Mouse (Mus musculus): Measurements from ENCODE around the gene Eef1e1.
"Not testable (repeated sequence)": the region's sequence is repeated elsewhere in the genome, so short reads cannot be mapped to it uniquely, and the experiment has no call there.

Gene Eef1e1

GRCm38 (mm10) chr13:38624292-38624902 is 34.5 kb downstream of the Eef1e1 start:
- DNase-seq (ENCODE audit: low read depth): no peak

GRCm38 (mm10) chr13:38623296-38623695 is 35.6 kb downstream of the Eef1e1 start:
- DNase-seq (ENCODE audit: low read depth): no peak

GRCm38 (mm10) chr13:38618001-38618630 is 40.7 kb downstream of the Eef1e1 start:
- DNase-seq (ENCODE audit: low read depth): not testable (repeated sequence)

GRCm38 (mm10) chr13:38616887-38617286 is 42.0 kb downstream of the Eef1e1 start:
- no peak for DNase-seq (ENCODE audit: low read depth)

GRCm38 (mm10) chr13:38615656-38616055 is 43.2 kb downstream of the Eef1e1 start:
- no peak for DNase-seq (ENCODE audit: low read depth)

GRCm38 (mm10) chr13:38614298-38614697 is 44.6 kb downstream of the Eef1e1 start:
- no peak for DNase-seq (ENCODE audit: low read depth)

- DNase-seq (ENCODE audit: low read depth): no peak
Observed at GRCm38 (mm10) chr13:38613583-38613982, 45.3 kb downstream of the Eef1e1 start.

GRCm38 (mm10) chr13:38612608-38613007 is 46.2 kb downstream of the Eef1e1 start:
- DNase-seq (ENCODE audit: low read depth): no peak

- no peak for DNase-seq (ENCODE audit: low read depth)
Observed at GRCm38 (mm10) chr13:38612179-38612578, 46.7 kb downstream of the Eef1e1 start.

GRCm38 (mm10) chr13:38610336-38610735 is 48.5 kb downstream of the Eef1e1 start:
- DNase-seq (ENCODE audit: low read depth): no peak

GRCm38 (mm10) chr13:38607130-38607529 is 51.7 kb downstream of the Eef1e1 start:
- DNase-seq (ENCODE audit: low read depth): no peak

- DNase-seq (ENCODE audit: low read depth): no peak
Observed at GRCm38 (mm10) chr13:38605353-38605752, 53.5 kb downstream of the Eef1e1 start.

- no peak for DNase-seq (ENCODE audit: low read depth)
Observed at GRCm38 (mm10) chr13:38602966-38603365, 55.9 kb downstream of the Eef1e1 start.

GRCm38 (mm10) chr13:38602243-38602832 is 56.5 kb downstream of the Eef1e1 start:
- no peak for DNase-seq (ENCODE audit: low read depth)

GRCm38 (mm10) chr13:38600811-38601210 is 58.0 kb downstream of the Eef1e1 start:
- DNase-seq (ENCODE audit: low read depth): no peak

- DNase-seq (ENCODE audit: low read depth): no peak
Observed at GRCm38 (mm10) chr13:38597076-38597475, 61.8 kb downstream of the Eef1e1 start.

- no peak for DNase-seq (ENCODE audit: low read depth)
Observed at GRCm38 (mm10) chr13:38596461-38596860, 62.4 kb downstream of the Eef1e1 start.
